Mouse (Mus musculus) c-Kit-positive CD71-negative TER-119-negative erythroid progenitor cells, embryonic 14.5 days (primary cell): ENCODE data around the gene Dspp.

Experiments
- DNase-seq: peaks from one replicate; pipeline ENCODE4 v3.0.0-alpha.2; 2013; ENCODE audit warnings: low read depth

Gene Dspp

DNA sequence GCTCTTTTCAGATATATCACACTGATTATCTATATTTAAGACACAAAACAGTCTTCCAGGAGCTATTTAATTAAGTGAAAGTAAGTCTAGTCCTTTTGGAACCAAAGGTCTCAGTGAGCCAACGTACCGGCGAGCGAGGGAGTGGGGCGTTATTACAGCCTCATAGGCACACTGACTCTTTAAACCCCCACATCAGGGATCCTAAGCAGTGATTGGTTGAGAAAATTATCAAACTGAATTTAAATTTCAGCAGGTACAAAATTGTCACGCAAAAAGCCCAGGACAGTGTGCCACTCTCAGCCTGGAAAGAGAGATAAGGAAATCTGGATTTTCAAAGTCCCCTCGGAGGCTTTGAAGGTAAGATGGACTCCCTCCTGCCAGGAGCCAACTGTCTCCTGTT lies at the start of gene Dspp:
TSS of gene Dspp (plus strand) at position 301 of the 400 bp plus-strand sequence.
- no peak for DNase-seq

DNA sequence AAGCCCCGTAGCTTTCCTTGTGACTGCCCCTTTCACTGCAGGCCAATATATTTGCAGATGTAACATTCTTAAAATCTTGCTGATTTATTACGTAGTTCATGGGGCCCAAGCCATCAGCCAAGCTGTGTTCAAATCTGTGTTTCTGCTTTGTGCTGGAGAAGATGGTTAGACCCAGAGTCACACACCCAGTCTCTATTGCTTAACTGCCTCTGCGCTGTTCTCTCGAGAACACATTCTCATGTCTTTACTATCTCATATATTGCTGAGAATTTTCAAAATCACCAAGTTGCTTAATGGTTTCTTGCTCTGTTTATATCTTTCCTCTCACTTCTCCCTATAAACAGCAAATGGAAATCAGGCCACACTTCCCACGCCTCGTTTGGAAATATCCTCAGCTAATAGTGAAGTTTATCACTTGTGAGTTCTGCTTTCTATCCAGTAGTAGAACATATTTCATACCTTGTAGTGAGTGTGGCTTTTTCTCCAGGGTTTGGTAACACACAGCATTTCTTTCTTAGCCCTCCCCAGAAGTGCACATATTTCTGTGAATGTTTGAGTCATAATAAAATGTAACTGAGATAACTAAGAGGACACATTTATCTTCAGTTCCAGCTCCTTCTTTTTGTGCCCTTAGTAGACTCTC lies 46.4 kb upstream of the Dspp start:
- DNase-seq: no peak

DNA sequence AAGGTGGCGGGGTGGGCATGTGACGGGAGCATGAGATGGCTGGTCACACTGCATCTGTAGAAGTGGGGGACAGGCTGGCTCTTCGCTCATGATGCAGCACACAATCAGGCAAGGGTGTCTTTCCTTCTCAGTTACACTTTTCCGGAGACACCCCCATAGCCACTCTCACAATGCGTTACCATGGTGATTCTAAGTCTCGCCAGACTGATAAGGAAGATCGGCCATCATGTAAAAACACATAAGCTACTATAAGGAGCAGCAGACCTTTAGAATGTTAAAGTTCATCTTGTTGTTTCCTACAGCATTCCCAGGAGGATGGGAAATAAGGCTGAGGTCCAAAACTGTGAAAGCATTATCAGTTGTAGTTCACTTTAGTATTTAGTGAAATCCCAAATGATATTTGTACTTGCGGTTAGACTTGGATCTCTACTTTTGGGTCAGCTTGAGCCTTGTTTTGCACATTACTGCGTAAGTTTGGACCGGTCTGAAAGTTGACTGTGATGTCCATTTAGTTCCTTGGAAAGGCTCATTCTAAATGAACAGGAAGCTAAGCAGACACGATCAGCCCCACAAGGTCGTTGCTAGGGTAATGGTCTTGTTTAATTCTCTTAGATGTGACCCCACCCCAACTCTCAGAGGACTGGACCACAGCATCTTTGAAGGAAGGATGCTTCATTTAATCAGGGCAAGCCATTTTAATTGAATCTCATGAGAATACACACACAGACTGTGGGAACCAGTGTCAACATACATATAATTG lies 43.8 kb upstream of the Dspp start:
- DNase-seq: no peak

GRCm38 (mm10) chr5:104127351-104127750 lies 43.2 kb upstream of the Dspp start:
- no peak for DNase-seq

DNA sequence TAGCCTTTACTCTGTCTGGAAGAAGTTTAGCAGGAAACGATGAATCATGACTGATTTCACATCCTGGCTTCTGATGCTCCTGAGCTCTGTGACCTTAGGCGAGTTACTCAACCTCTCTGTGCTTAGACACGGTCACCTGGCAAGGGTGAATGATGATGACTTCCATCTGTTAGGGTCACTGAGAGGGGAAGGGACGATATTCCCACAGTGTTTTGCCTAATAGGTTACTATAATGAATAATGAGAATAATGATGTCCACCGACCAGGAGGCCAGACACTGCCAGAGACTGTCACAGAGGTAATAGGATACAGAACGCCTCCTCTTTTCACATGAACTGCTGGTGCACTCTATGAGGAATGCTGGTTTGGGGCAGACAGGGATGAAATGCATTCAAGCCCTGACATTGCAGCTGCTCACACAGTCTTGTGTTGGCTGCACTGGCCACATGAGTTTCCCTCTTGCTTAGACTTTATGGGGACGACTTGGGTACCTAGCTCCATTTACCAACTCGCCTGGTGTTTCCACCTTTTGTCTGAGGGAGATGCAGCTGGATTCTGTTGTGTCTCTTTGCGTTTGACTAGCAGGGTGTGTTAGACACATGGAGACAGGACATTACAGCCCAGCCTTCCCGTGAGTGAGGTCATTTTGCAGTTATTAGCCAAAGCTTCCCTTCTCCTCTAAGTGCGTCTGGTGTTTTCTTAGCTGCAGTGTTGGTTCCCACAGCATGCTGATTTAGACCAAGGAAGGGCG lies 42.1 kb upstream of the Dspp start:
- DNase-seq: no peak

- DNase-seq: no peak
These were observed 39.6 kb upstream of the Dspp start for GRCm38 (mm10) chr5:104130891-104131290.

DNA sequence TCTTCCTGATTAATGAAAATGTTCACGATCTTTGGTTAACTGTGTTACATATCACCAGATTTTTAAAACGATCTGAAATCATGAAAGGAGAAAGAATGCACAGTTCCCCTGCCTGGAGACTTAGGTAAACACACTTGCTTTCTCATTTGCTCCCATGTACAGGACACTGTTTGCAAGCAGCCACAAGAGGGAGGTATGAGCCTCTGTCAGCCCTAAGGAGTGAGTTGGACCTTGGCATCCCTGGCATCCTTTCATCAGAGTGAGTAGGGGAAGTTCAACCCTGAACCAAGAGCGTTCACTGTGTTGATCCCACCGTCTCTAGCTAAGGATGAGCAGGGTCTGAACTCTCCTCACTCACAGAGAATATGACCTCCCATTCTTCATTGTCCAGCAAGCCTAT lies 39.0 kb upstream of the Dspp start:
- DNase-seq: no peak

DNA sequence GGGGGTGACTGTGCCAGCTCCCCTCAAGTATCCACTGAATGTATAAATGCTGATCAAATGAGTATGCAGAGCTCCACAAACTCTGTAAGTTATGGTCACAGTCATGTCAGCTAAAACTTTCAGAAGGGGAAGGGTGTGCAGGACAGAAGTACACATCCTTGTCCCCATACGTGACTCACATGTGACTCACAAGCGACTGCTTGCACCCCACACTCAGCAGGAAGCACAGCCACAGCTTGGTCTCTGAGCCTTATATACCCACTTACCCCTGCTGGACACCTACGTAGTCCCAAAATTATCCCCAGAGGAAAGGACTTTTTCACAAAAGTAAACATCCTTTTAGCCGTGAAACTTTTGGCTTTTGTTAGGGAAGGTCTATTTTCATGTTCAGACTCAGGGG lies 36.8 kb upstream of the Dspp start:
- DNase-seq: no peak

DNA sequence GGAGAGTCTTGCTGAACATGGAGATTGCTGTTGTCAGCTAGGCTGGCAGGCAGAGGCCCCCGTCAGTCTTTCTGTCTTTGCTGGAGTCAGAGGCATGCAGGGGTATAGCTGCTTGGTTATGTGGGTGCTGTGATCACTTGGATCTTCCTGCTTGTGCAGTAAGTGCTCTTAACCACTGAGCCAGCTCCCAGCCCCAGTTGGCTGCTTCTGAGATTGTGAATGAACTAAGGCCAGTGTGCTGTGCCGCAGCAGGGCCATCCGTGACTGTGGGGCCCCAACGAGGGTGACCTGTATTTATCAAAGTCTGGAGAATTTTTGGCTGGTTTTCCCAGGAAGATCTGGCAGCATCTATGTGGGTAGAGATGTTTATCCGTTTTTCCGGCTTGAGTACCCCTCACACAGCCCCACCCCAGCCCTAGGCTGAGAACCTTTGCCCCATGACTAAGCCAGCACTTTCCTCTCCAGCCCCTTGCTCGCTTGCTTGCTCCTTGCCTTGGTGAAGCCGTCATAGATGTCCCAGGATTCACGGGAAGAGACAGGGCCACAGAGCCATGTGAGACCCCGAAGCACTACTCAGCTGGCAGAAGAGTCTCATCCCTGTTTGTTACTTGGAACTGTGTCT lies 32.5 kb upstream of the Dspp start:
- DNase-seq: no peak

GRCm38 (mm10) chr5:104141067-104141466 lies 29.4 kb upstream of the Dspp start:
- DNase-seq: no peak

GRCm38 (mm10) chr5:104144057-104144456 lies 26.5 kb upstream of the Dspp start:
- DNase-seq: no peak

DNA sequence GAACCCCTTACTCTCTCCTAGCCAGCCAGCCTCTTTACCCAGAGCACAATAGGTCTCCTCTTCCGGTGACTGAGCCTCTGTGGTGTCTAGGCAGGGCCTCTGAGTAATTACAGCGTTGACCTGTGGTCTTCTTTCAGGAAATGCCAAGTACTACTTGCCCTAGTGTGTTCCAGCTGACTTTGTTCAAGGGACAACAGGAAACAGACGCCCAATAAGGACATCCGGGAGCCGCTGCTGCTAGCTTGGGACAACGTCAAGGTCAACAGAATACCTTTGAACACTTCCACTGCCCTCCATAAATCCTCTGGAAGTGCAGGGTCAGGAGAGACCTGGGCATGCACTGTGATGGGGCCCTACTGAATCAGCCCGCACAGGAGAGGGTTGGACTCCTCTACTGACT lies 21.2 kb upstream of the Dspp start:
- DNase-seq: no peak

- DNase-seq: no peak
These were observed 20.3 kb upstream of the Dspp start for GRCm38 (mm10) chr5:104150196-104150595.

GRCm38 (mm10) chr5:104157701-104158100 lies 12.8 kb upstream of the Dspp start:
- DNase-seq: no peak

DNA sequence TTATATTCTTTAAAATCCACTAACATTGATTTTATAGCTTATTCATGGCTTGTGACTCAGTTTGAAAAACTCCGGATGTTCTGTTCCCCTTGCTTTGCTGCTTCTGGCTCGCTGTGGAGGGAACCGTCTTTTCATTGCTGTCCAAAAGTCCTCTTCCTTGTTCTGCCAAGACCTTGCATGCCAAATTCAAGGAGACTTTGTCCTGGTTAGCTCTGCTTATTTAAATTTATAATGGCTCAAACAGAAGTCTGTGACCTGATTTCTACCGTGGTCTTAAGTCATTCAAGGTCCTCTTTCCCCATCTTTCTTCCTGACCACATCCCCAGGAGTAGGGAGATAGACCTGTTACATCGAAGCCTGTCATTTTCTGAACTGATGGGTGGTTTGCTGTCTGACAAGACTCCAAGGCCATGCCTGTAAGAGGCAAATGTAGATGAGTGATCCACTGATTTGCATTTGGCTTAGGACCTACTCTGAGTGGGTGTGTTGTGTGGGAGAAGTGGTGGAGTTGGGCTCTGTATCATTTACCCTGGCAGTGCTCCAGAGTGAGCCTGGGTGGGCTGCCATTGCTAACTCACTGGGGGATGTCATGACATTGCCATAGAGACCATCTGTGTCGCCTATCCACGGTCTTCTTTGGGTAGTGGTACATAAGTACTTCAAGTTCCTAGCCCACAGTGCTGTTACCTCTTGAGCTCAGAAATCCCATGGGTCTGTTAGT lies 12.0 kb upstream of the Dspp start:
- no peak for DNase-seq

- DNase-seq: no peak
These were observed 9.9 kb upstream of the Dspp start for GRCm38 (mm10) chr5:104160581-104160980.

DNA sequence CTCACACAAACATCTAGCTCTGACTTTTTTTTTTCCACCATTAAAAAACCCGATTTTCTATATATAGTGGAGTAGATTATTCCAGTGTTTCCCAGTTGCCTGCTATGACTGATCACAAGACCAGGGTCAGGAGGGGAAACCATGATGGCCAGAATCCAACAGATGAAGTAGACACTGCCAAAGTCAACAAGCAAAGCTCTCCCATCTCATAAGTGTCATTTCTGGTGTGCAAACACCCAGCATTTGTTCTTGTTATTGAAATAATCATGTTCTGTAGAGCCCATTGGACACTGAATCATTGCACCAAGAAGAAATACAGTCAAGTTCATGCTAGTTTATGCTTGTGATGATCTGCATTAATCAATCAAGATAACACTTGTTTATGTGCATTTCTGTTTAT lies 9.1 kb upstream of the Dspp start:
- DNase-seq: no peak

DNA sequence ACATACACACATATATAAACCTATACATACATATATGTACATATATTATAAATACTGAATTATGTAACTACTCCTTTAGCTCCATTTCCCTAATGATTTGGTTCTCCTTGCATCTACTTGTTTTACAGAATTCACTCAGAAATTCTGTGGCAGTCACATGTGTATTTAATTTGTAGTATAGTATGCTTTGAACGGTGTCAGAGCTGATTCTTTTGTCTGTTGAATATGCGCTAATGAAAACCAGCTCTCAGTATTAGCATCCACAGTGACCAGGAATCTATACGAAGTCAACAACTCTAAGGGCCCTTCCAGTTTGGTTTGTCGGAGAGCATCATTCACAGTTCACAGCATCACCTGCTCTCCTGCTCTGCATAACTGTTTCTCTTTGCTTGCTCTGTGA lies 7.0 kb upstream of the Dspp start:
- no peak for DNase-seq

- DNase-seq: no peak
These were observed 2.6 kb downstream of the Dspp start for GRCm38 (mm10) chr5:104173094-104173493.

DNA sequence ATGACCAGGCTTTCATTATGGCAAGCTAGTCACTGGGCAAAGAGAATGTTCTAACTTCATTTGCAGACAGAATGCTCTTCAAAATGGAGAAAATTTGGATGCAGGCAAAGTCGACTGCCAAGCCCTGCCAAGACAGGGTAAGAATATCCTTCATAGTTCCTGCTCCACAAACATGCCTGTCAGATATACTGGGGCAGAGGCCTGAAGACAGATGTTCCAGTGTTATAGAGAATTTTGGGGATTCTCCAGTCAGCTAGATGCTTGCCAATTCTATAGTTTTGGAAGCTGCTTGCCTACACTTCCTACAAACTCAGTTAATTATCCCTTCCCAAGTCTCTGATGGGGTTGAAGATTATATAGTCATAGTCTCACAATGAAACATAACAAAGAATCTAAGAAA lies 13.2 kb downstream of the Dspp start:
- no peak for DNase-seq

DNA sequence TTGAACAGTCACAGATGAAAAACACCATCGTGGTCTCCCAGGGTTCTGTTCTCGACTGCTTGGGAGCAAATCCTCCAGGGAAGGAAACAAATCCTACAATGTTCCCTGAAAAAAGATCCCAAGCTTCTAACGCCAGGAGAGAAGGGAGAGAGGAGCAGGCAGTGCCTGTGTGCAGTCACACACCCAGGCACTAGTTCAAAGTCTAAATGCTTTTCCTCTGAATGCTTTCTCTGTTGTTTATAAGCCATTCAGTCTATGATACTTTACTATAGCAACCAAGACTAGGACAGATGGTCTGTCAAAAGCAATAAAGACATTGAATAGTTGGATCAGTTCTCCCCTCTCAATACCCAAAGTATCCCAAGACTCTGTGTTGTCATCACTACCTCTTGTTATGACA lies 16.8 kb downstream of the Dspp start:
- no peak for DNase-seq

DNA sequence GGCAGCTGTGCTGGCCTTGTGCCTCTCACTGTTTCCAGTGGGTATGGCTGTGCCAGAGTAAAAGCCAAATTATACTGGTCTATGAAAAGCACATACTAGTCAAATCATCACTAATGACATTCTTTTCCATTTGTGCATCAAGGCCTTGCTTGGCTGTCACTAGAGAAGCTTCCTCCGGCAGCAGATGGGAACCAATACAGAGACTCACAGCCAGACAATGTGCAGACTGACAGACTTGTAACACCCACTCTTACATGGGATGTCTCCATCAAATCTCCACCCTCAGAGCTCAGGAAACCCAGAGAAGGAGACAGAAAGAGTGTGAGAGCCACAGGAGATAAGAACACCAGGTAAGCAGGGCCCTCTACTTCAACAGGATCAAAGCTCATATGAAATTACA lies 24.6 kb downstream of the Dspp start:
- DNase-seq: no peak
